ENCODE assay signal across 24 mouse cellular contexts in genomic region chr6:89248574-89248973, GRCm38 (mm10).
DNase-seq lines count a peak whose midpoint lies in the region; ATAC-seq and TF ChIP-seq lines count a peak whose summit lies in the region.
"Had no signal": no experiment of that assay in that cellular context is flagged by ENCODE, and none has a peak within 500 bp of the region (broad histone marks: within the 10 kb centered on the region; RNA-seq: fewer than 3 reads in every experiment).

No protein-coding gene starts in this region.

- DNase-seq in heart, adult 11 months, result peak; percentile 75
- DNase-seq in heart, postnatal 10 days, result no peak
- peak; percentile 20 for DNase-seq in liver, embryonic 11.5 days (ENCODE audit: low spot score)
- DNase-seq in liver, postnatal 0 days, result no peak
- DNase-seq in neural tube, embryonic 10.5 days (ENCODE audit: extremely low spot score, low spot score), result no peak
- no peak for DNase-seq in lung, postnatal 10 days
- DNase-seq: adrenal gland, postnatal 10 days; adrenal gland, postnatal 36 days; B cell, adult 2 months; cerebellum, adult 18-20 months; cerebellum, adult 9-10 months; cerebellum, postnatal 14 days; gastrocnemius, postnatal 25 days had no signal

- no peak overlapping the region for H3K4me3 ChIP-seq in liver, embryonic 11.5 days (ENCODE audit: low read depth, low read length)
- H3K4me3 ChIP-seq in liver, postnatal 0 days (ENCODE audit: low read depth, low read length), result no peak overlapping the region
- H3K4me3 ChIP-seq in neural tube, embryonic 13.5 days, result no peak overlapping the region
- no peak overlapping the region for H3K4me3 ChIP-seq in neural tube, embryonic 14.5 days (ENCODE audit: low read depth, low read length)
- H3K4me3 ChIP-seq: forebrain, embryonic 10.5 days; forebrain, embryonic 15.5 days; heart, adult 2 months; heart, embryonic 10.5 days; heart, embryonic 13.5 days had no signal

- H3K36me3 ChIP-seq in liver, embryonic 11.5 days (ENCODE audit: control insufficient read depth, insufficient read depth, low read length), result no peaks in the 10 kb centered on the region
- no peaks in the 10 kb centered on the region for H3K36me3 ChIP-seq in liver, postnatal 0 days (replicated peaks; ENCODE audit: insufficient read depth, low read length)
- no peaks in the 10 kb centered on the region for H3K36me3 ChIP-seq in neural tube, embryonic 13.5 days
- no peaks in the 10 kb centered on the region for H3K36me3 ChIP-seq in neural tube, embryonic 14.5 days (ENCODE audit: control insufficient read depth, insufficient read depth, low read length)
- H3K36me3 ChIP-seq: forebrain, embryonic 10.5 days; forebrain, embryonic 15.5 days; G1E; heart, embryonic 10.5 days; heart, embryonic 13.5 days had no signal

- no peak for TF ChIP-seq CTCF in liver, postnatal 0 days (IDR thresholded peaks at IDR 0.05; ENCODE audit: low read depth)

- H3K9ac ChIP-seq in liver, embryonic 11.5 days (ENCODE audit: low read depth, low read length), result no peak overlapping the region
- no peak overlapping the region for H3K9ac ChIP-seq in liver, postnatal 0 days (replicated peaks)
- H3K9ac ChIP-seq in neural tube, embryonic 13.5 days, result no peak overlapping the region
- H3K9ac ChIP-seq in neural tube, embryonic 14.5 days (replicated peaks; ENCODE audit: low read depth, low read length), result no peak overlapping the region
- H3K9ac ChIP-seq: forebrain, embryonic 15.5 days; heart, embryonic 13.5 days; hindbrain, embryonic 14.5 days had no signal

- H3K4me1 ChIP-seq in liver, embryonic 11.5 days (replicated peaks; ENCODE audit: control insufficient read depth, insufficient read depth, low read length), result no peaks in the 10 kb centered on the region
- H3K4me1 ChIP-seq in liver, postnatal 0 days (ENCODE audit: insufficient read depth), result no peaks in the 10 kb centered on the region
- peaks cover 22% of the 10 kb centered on the region for H3K4me1 ChIP-seq in neural tube, embryonic 13.5 days (replicated peaks)
- no peaks in the 10 kb centered on the region for H3K4me1 ChIP-seq in neural tube, embryonic 14.5 days (ENCODE audit: control insufficient read depth, insufficient read depth, low read length)
- H3K4me1 ChIP-seq: forebrain, embryonic 15.5 days; heart, embryonic 10.5 days; heart, embryonic 13.5 days had no signal

- intact Hi-C loops in heart, postnatal 10 days (cut with DNase I), result loop anchor here (10.0 kb wide), 1 partner anchor 306 kb away; no protein-coding TSS in a partner anchor

- H3K27me3 ChIP-seq in liver, embryonic 11.5 days (replicated peaks; ENCODE audit: control insufficient read depth, insufficient read depth, low read length), result no peaks in the 10 kb centered on the region
- H3K27me3 ChIP-seq in liver, postnatal 0 days (ENCODE audit: insufficient read depth, low read length), result 0 out of 2 replicates have a peak, but pooled peaks cover 2% of the 10 kb centered on the region
- peaks cover 17% of the 10 kb centered on the region; the same call in 1 of the 2 replicates for H3K27me3 ChIP-seq in neural tube, embryonic 13.5 days
- H3K27me3 ChIP-seq in neural tube, embryonic 14.5 days (ENCODE audit: control insufficient read depth, insufficient read depth, low read length), result no peaks in the 10 kb centered on the region
- H3K27me3 ChIP-seq: forebrain, embryonic 15.5 days had no signal

- TF ChIP-seq EP300 in liver, postnatal 0 days (IDR thresholded peaks at IDR 0.05; ENCODE audit: low read depth), result no peak

- no peak for ATAC-seq in liver, embryonic 11.5 days (replicated peaks; ENCODE audit: low FRiP score)
- no peak for ATAC-seq in liver, postnatal 0 days
- peak; percentile 50; the same call in 1 of the 2 replicates for ATAC-seq in neural tube, embryonic 13.5 days (ENCODE audit: low read depth)
- peak; percentile 33; the same call in 1 of the 2 replicates for ATAC-seq in neural tube, embryonic 14.5 days (ENCODE audit: low read depth)
- ATAC-seq: forebrain, embryonic 15.5 days; hindbrain, postnatal 0 days; Patski had no signal

- H3K27ac ChIP-seq in liver, embryonic 11.5 days (ENCODE audit: low read depth, low read length), result no peak overlapping the region
- H3K27ac ChIP-seq in liver, postnatal 0 days (ENCODE audit: low read depth), result no peak overlapping the region
- no peak overlapping the region for H3K27ac ChIP-seq in neural tube, embryonic 13.5 days (replicated peaks)
- no peak overlapping the region for H3K27ac ChIP-seq in neural tube, embryonic 14.5 days (ENCODE audit: low read depth, low read length)
- H3K27ac ChIP-seq: forebrain, embryonic 10.5 days; forebrain, embryonic 15.5 days; heart, adult 2 months; heart, embryonic 10.5 days; heart, embryonic 13.5 days; hindbrain, embryonic 14.5 days; hindbrain, postnatal 0 days had no signal

- no peak overlapping the region for H3K4me2 ChIP-seq in liver, embryonic 11.5 days
- no peak overlapping the region for H3K4me2 ChIP-seq in liver, postnatal 0 days (ENCODE audit: low read depth, low read length)
- H3K4me2 ChIP-seq in neural tube, embryonic 13.5 days, result no peak overlapping the region
- no peak overlapping the region for H3K4me2 ChIP-seq in neural tube, embryonic 14.5 days (ENCODE audit: low read depth, low read length)
- H3K4me2 ChIP-seq: forebrain, embryonic 15.5 days; heart, embryonic 13.5 days; hindbrain, embryonic 14.5 days had no signal

- no peaks in the 10 kb centered on the region for H3K9me3 ChIP-seq in liver, embryonic 11.5 days (ENCODE audit: control insufficient read depth, low read length)
- H3K9me3 ChIP-seq in liver, postnatal 0 days (ENCODE audit: low read length), result no peaks in the 10 kb centered on the region
- H3K9me3 ChIP-seq in neural tube, embryonic 13.5 days, result no peaks in the 10 kb centered on the region
- no peaks in the 10 kb centered on the region for H3K9me3 ChIP-seq in neural tube, embryonic 14.5 days (ENCODE audit: control insufficient read depth, low read length)
- H3K9me3 ChIP-seq: forebrain, embryonic 10.5 days; forebrain, embryonic 15.5 days; G1E; heart, embryonic 10.5 days; heart, embryonic 13.5 days had no signal

- WGBS in liver, embryonic 11.5 days, result 84% methylated on average over 9 of the region's 9 CpGs
- WGBS in liver, postnatal 0 days (ENCODE audit: insufficient replicate concordance), result 79% methylated on average over 9 of the region's 9 CpGs
- 60% methylated on average over 9 of the region's 9 CpGs for WGBS in neural tube, embryonic 13.5 days
- WGBS in neural tube, embryonic 14.5 days, result 50% methylated on average over 9 of the region's 9 CpGs

Comparison
In these comparisons a context has a peak if more than half of its experiments do, and no peak if none do; other contexts are left out.
1. DNase-seq: peak in heart, adult 11 months (single experiment) and liver, embryonic 11.5 days (single experiment); none in heart, postnatal 10 days (0 of 2), liver, postnatal 0 days (single experiment), neural tube, embryonic 10.5 days (single experiment) and lung, postnatal 10 days (single experiment).
2. ATAC-seq: peak in neural tube, embryonic 13.5 days (single experiment) and neural tube, embryonic 14.5 days (single experiment); none in liver, embryonic 11.5 days (single experiment) and liver, postnatal 0 days (single experiment).